Mouse (Mus musculus) MEL (cell line): ENCODE results near the gene Gtdc1. TPM values are rescaled to one million over a fixed set of nuclear protein-coding genes. Genes with fewer than 3 reads are reported as not detected.

Source experiments
- DNase-seq: peaks from one replicate; pipeline ENCODE4 v3.0.0; 2011; ENCODE audit warnings: low read depth, low spot score
- H3K27ac ChIP-seq: 2 replicates; pipeline ENCODE4 v1.5.1; 2012; ENCODE audit warnings: low read depth, mild to moderate bottlenecking, control low read depth, low read length, moderate library complexity; ENCODE audit not compliant: control insufficient read depth
- H3K27me3 ChIP-seq, 2 experiments: fragments of 150-350 bp in 1 of 2; sonication (generic) in 1 of 2; 2 replicates each; pipeline ENCODE4 v1.6.1; 2012; ENCODE audit warnings: low read length in 2 of 2, mild to moderate bottlenecking in 2 of 2, improper control_type of control experiment in 1 of 2, moderate library complexity in 1 of 2; ENCODE audit not compliant: insufficient read depth in 2 of 2, control insufficient read depth in 1 of 2
- H3K36me3 ChIP-seq, 2 experiments: 2 replicates each; pipeline ENCODE4 v1.6.1; 2012 to 2014; ENCODE audit warnings: low read length in 2 of 2, improper control_type of control experiment in 1 of 2, inconsistent platforms in 1 of 2, mild to moderate bottlenecking in 1 of 2; ENCODE audit not compliant: insufficient read depth in 2 of 2, control insufficient read depth in 1 of 2
- H3K4me1 ChIP-seq, 2 experiments: fragments of 150-350 bp in 1 of 2; sonication (generic) in 1 of 2; 2 replicates each; pipeline ENCODE4 v1.6.1; 2012; ENCODE audit warnings: low read length in 2 of 2, improper control_type of control experiment in 1 of 2, mild to moderate bottlenecking in 1 of 2; ENCODE audit not compliant: insufficient read depth in 2 of 2, control insufficient read depth in 1 of 2
- H3K4me3 ChIP-seq, 2 experiments: fragments of 150-350 bp in 1 of 2; sonication (generic) in 1 of 2; 2 replicates each; pipeline ENCODE4 v1.5.1; 2012; ENCODE audit warnings: low read depth in 2 of 2, low read length in 2 of 2, mild to moderate bottlenecking in 2 of 2, moderate library complexity in 2 of 2, control low read depth in 1 of 2, improper control_type of control experiment in 1 of 2; ENCODE audit not compliant: control insufficient read depth in 1 of 2, insufficient read depth in 1 of 2
- H3K79me2 ChIP-seq: 2 replicates; pipeline ENCODE4 v1.6.1; 2012; ENCODE audit warnings: mild to moderate bottlenecking, low read length, moderate library complexity; ENCODE audit not compliant: control insufficient read depth, poor library complexity, insufficient read depth
- H3K9ac ChIP-seq: 2 replicates; pipeline ENCODE4 v1.6.1; 2012; ENCODE audit warnings: low read depth, mild to moderate bottlenecking, control low read depth, low read length, moderate library complexity; ENCODE audit not compliant: control insufficient read depth, poor library complexity, severe bottlenecking
- H3K9me3 ChIP-seq: fragments of 150-350 bp; sonication (generic); replicated peaks from 2 replicates; pipeline ENCODE4 v1.6.1; 2012; ENCODE audit warnings: mild to moderate bottlenecking, low read length, improper control_type of control experiment, moderate library complexity; ENCODE audit not compliant: insufficient read depth
- CHD1 ChIP-seq: IDR thresholded peaks from 2 replicates; pipeline ENCODE4 v1.6.1; 2012; ENCODE audit warnings: low read depth, mild to moderate bottlenecking, inconsistent platforms, low read length, improper control_type of control experiment
- CHD2 ChIP-seq: IDR thresholded peaks from 2 replicates; pipeline ENCODE4 v1.6.1; 2011; ENCODE audit warnings: low read length, improper control_type of control experiment
- EP300 ChIP-seq, 2 experiments: IDR thresholded peaks; 2 replicates each; pipeline ENCODE4 v1.6.1; 2011; ENCODE audit warnings: improper control_type of control experiment in 2 of 2, low read length in 2 of 2, low read depth in 1 of 2, mild to moderate bottlenecking in 1 of 2
- ETS1 ChIP-seq: IDR thresholded peaks from 2 replicates; pipeline ENCODE4 v1.6.1; 2012; ENCODE audit warnings: low read depth, mild to moderate bottlenecking, inconsistent platforms, low read length, improper control_type of control experiment, moderate library complexity
- GABPA ChIP-seq: IDR thresholded peaks from 2 replicates; pipeline ENCODE4 v1.6.1; 2012; ENCODE audit warnings: low read depth, mild to moderate bottlenecking, inconsistent platforms, low read length, improper control_type of control experiment, moderate library complexity
- GATA1 ChIP-seq: IDR thresholded peaks from 2 replicates; pipeline ENCODE4 v1.6.1; 2011; ENCODE audit warnings: low read depth, low read length, improper control_type of control experiment
- JUND ChIP-seq: IDR thresholded peaks from 2 replicates; pipeline ENCODE4 v1.6.1; 2011; ENCODE audit warnings: low read depth, mild to moderate bottlenecking, improper control_type of control experiment, low read length
- MAFK ChIP-seq: IDR thresholded peaks from 2 replicates; pipeline ENCODE4 v1.6.1; 2011; ENCODE audit warnings: low read depth, mild to moderate bottlenecking, low read length, improper control_type of control experiment, borderline replicate concordance
- MAZ ChIP-seq: IDR thresholded peaks from 2 replicates; pipeline ENCODE4 v1.6.1; 2012; ENCODE audit warnings: low read depth, mild to moderate bottlenecking, inconsistent platforms, low read length, improper control_type of control experiment
- MXI1 ChIP-seq: IDR thresholded peaks from 2 replicates; pipeline ENCODE4 v1.6.1; 2011; ENCODE audit warnings: mild to moderate bottlenecking, low read depth, low read length, improper control_type of control experiment
- MYB ChIP-seq: IDR thresholded peaks from 2 replicates; pipeline ENCODE4 v1.6.1; 2011; ENCODE audit warnings: mild to moderate bottlenecking, low read depth, low read length, improper control_type of control experiment
- MYC ChIP-seq: IDR thresholded peaks from 2 replicates; pipeline ENCODE4 v1.6.1; 2011; ENCODE audit warnings: low read depth, mild to moderate bottlenecking, low read length, improper control_type of control experiment, moderate library complexity
- NRF1 ChIP-seq: IDR thresholded peaks from 2 replicates; pipeline ENCODE4 v1.6.1; 2014; ENCODE audit warnings: low read depth, mild to moderate bottlenecking, inconsistent platforms, low read length, improper control_type of control experiment, moderate library complexity; ENCODE audit not compliant: poor library complexity, insufficient read depth, severe bottlenecking
- POLR2AphosphoS5 ChIP-seq: IDR thresholded peaks from 2 replicates; pipeline ENCODE4 v1.6.1; 2012; ENCODE audit warnings: low read depth, borderline replicate concordance, mild to moderate bottlenecking, inconsistent platforms, low read length, moderate library complexity, mixed read lengths
- RCOR1 ChIP-seq: IDR thresholded peaks from 2 replicates; pipeline ENCODE4 v1.6.1; 2012; ENCODE audit warnings: low read depth, mild to moderate bottlenecking, inconsistent platforms, low read length, improper control_type of control experiment
- SIN3A ChIP-seq: IDR thresholded peaks from 2 replicates; pipeline ENCODE4 v1.6.1; 2012; ENCODE audit warnings: low read length, improper control_type of control experiment, inconsistent platforms
- SMC3 ChIP-seq: IDR thresholded peaks from 2 replicates; pipeline ENCODE4 v1.6.1; 2011; ENCODE audit warnings: low read depth, low read length, improper control_type of control experiment
- TAL1 ChIP-seq: IDR thresholded peaks from 2 replicates; pipeline ENCODE4 v1.6.1; 2012; ENCODE audit warnings: mild to moderate bottlenecking, inconsistent platforms, low read length, moderate library complexity, mixed read lengths
- TCF12 ChIP-seq: IDR thresholded peaks from 2 replicates; pipeline ENCODE4 v1.6.1; 2014; ENCODE audit warnings: low read depth, mild to moderate bottlenecking, inconsistent platforms, low read length, improper control_type of control experiment, moderate library complexity
- UBTF ChIP-seq: IDR thresholded peaks from 2 replicates; pipeline ENCODE4 v1.6.1; 2012; ENCODE audit warnings: low read depth, mild to moderate bottlenecking, inconsistent platforms, low read length, improper control_type of control experiment, moderate library complexity, borderline replicate concordance; ENCODE audit not compliant: insufficient read depth
- USF1 ChIP-seq: IDR thresholded peaks from 2 replicates; pipeline ENCODE4 v1.6.1; 2014; ENCODE audit warnings: low read depth, mild to moderate bottlenecking, inconsistent platforms, low read length, improper control_type of control experiment, moderate library complexity
- ZC3H11A ChIP-seq: IDR thresholded peaks from 2 replicates; pipeline ENCODE4 v1.6.1; 2012; ENCODE audit warnings: low read depth, mild to moderate bottlenecking, inconsistent platforms, low read length, improper control_type of control experiment
- ZKSCAN1 ChIP-seq: IDR thresholded peaks from 2 replicates; pipeline ENCODE4 v1.6.1; 2012; ENCODE audit warnings: low read depth, mild to moderate bottlenecking, inconsistent platforms, low read length, improper control_type of control experiment, moderate library complexity
- ZMIZ1 ChIP-seq: IDR thresholded peaks from 2 replicates; pipeline ENCODE4 v1.6.1; 2012; ENCODE audit warnings: low read depth, mild to moderate bottlenecking, inconsistent platforms, low read length, improper control_type of control experiment, moderate library complexity
- ZNF384 ChIP-seq: IDR thresholded peaks from 2 replicates; pipeline ENCODE4 v1.6.1; 2012; ENCODE audit warnings: low read depth, mild to moderate bottlenecking, inconsistent platforms, low read length, improper control_type of control experiment
- polyA plus RNA-seq, 2 experiments: library from polyadenylated mRNA; stranded (reverse) in 1 of 2; unstranded in 1 of 2; fragments of >175 nt in 1 of 2; fragments of >200 nt in 1 of 2; gene quantifications; 2 replicates each; pipeline versions ENCODE4 v1.2.1 to v1.2.4; 2012; ENCODE audit warnings: low replicate concordance in 2 of 2, low read depth in 1 of 2; ENCODE audit not compliant: insufficient read length in 2 of 2, insufficient read depth in 1 of 2, missing spikeins in 1 of 2
- total RNA-seq: library from RNA; depleted of rRNA; stranded (reverse); fragments of 300-350 nt; gene quantifications from 2 replicates; pipeline ENCODE4 v1.2.3, GENCODE M21; 2012

Gene Gtdc1
- total and polyA plus RNA-seq, 3 experiments: 7.2 to 14.3 TPM; not detected in 1

- no peak for TF ChIP-seq RCOR1
- peak; percentile 100 for TF ChIP-seq ZMIZ1
- TF ChIP-seq, all 39 proteins: peak for 15
Observed at GRCm38 (mm10) chr2:44957329-44957797, 29.9 kb upstream of the Gtdc1 start (continued).

GRCm38 (mm10) chr2:44956232-44956631 is 28.8 kb upstream of the Gtdc1 start:
- Histone ChIP-seq H3K27me3 (no peaks in the 10 kb centered on the region), H3K27ac (no peak overlapping the region), H3K9ac (no peak overlapping the region), H3K36me3 (peaks cover 0 to 33% of the 10 kb centered on the region in 2 experiments; a peak in 2 of 4 replicates), H3K9me3 (no peaks in the 10 kb centered on the region), H3K4me1 (peaks cover 18 to 21% of the 10 kb centered on the region in 2 experiments), H3K79me2 (no peaks in the 10 kb centered on the region), H3K4me3 (no peak overlapping the region)
- TF ChIP-seq TAL1 (no peak), MXI1 (no peak), ZMIZ1 (no peak), RCOR1 (no peak), NRF1 (no peak), MAFK (no peak), USF1 (no peak), GABPA (no peak), EP300 (IDR thresholded peaks at IDR 0.05; ENCODE audit: low read depth in 1 of 2, low read length in 2 of 2) (no peak), MYC (no peak), UBTF (no peak), ZNF384 (no peak), SMC3 (no peak), POLR2AphosphoS5 (no peak), MAZ (no peak), ZKSCAN1 (no peak), CHD2 (no peak), JUND (no peak)
- no peak for DNase-seq

- Histone ChIP-seq H3K9ac (no peak overlapping the region; the same call in 1 of the 2 replicates), H3K36me3 (peaks cover 0 to 33% of the 10 kb centered on the region in 2 experiments; a peak in 2 of 4 replicates), H3K4me1 (peaks cover 18 to 21% of the 10 kb centered on the region in 2 experiments), H3K9me3 (no peaks in the 10 kb centered on the region), H3K27ac (no peak overlapping the region), H3K27me3 (no peaks in the 10 kb centered on the region), H3K4me3 (0 out of 4 replicates have a peak overlapping the region, but pooled peaks of 1 of the 2 experiments have one; percentile 8), H3K79me2 (no peaks in the 10 kb centered on the region)
- DNase-seq: no peak
- TF ChIP-seq MYB (0 out of 2 replicates have a peak, but pooled peaks have one; percentile 30), EP300 (IDR thresholded peaks at IDR 0.05; ENCODE audit: low read depth in 1 of 2, low read length in 2 of 2) (peak; percentile 69 to 86), GATA1 (peak; percentile 76), ZC3H11A (no peak), CHD1 (0 out of 2 replicates have a peak, but pooled peaks have one; percentile 53), RCOR1 (0 out of 2 replicates have a peak, but pooled peaks have one; percentile 16), UBTF (no peak), SIN3A (peak; percentile 18; the same call in 1 of the 2 replicates), ETS1 (peak; percentile 32; the same call in 1 of the 2 replicates), TCF12 (peak; percentile 71)
Observed at GRCm38 (mm10) chr2:44955506-44955905, 28.0 kb upstream of the Gtdc1 start.
